Mouse (Mus musculus) neural tube, embryonic 10.5 days (tissue): ENCODE results near the gene Xrcc6.

ENCODE experiments used
- DNase-seq: peaks from one replicate; pipeline ENCODE4 v3.0.0-alpha.2; 2017; ENCODE audit warnings: low spot score; ENCODE audit errors: extremely low spot score

Gene Xrcc6

DNA sequence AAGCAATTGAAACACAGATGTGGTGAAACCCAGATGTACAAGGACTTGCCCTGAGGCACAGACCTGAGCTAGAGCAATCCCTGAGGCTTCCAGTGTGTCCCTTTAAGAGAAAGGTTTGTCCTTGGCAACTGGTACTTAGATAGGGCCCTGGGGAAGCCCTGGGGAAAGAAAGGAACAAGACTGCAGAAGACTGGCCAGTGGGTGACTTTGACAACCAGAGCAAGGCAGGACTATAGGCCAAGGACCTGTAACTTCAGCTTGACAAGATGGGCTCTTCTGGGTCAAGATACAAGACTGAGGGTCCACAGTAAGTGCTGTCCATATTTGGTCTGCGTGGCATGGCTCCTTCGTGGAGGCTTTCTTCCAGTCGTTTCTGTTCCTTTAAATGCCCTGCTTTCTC lies at the start of gene Xrcc6:
Xrcc6 (plus strand) TSS at position 190 of the 400 bp plus-strand sequence.
- DNase-seq, result no peak

DNA sequence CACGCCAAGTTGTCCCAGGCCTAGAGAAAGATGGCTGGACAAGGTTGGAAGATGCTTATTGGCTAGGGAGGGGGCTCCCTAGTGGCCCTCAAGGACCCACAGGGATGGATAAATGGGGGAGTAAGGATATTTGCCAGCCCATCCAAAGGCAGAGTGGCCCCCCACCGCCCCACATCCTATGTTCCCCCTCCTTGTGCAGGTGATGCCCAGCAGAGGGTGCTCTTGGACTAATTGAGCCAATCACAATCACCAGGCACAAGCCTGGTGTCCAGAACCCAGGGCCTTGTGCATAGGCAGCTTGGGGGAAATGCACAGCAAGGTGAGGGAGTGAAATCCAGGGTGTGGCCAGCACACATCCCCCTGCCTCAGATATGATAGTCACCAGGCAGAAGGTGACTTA lies 49.4 kb upstream of the Xrcc6 start:
- DNase-seq, result peak; percentile 41

DNA sequence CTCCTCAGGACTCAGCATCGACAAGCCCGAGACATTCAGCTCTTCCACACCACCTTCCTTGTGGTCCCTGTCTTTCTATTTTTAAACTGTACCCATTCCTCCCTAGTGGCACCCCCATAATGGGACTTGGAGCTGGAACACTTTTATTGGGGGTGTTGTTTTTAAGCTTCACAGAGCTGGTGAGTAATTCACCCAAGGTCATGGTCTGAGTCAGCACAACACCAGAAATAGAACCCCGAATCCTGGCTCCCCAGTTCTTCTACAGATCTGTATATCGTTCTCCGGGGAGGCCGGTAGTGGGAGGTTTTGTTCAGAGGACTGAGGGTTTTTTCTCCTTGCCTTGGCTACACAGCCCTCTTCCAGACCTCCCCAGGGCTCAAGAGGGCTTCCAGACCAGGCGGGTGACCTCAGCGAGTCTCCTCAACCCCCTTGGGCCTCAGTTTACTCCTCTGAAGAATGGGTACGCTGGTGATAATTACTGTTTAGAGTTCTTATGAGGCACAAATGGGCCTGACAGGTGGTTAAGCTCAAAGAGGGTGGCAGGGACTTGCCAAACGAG lies 48.4 kb upstream of the Xrcc6 start:
- no peak for DNase-seq

DNA sequence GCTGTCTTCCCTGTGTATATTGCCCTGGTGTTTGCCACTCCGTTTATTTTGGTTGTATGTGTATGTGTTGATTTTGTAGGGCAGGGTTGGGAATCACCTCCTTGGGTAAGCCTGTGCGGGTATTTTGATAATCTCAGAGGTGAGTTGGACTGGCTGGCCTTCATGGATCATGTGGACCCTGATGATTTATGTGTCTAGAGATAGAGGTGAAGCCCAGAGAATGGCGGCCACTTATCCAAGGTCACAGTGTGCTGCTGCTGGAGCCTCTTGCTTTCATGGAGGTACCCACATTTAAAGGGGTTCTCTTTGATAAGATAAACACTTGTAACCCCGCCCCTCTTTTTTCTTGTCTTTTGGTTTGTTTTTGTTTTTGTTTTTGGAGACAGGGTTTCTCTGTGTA lies 47.9 kb upstream of the Xrcc6 start:
- DNase-seq, result no peak

DNA sequence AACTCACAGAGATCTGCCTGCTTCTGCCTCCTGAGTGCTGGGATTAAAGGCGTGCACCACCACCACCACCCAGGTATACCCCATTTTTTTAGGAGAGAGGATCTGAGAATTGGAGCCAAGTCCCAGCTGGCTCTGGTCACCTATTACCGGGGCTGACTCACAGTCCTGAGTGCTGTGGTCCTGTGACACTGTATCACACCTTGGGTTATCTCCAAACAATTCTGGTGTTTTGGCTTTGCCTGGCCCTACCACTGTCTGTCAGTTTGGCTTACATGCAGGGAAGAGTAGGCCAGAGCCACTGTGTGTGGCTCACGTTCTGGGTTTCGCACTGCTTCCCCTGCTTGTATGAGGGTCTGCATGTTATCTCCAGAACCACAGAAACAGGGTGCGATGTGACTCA lies 47.4 kb upstream of the Xrcc6 start:
- no peak for DNase-seq

DNA sequence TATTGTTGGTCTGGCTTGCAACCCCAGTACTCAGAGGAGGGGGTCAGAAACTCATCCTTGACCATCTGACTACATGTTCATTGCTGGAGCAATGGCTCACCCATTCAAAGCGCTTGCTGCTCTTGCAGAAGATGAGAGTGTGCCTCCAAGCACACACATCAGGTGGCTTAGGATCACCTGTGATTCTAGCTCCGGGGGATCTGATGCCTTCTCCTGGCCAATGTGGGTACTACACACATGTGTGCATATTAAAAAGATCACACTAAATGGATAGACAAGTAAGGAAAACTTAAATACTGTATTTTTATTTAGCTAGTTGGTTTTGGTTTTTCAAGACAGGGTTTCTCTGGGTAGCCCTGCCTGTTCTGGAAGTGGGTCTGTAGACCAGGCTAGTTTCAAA lies 46.6 kb upstream of the Xrcc6 start:
- DNase-seq, result no peak

DNA sequence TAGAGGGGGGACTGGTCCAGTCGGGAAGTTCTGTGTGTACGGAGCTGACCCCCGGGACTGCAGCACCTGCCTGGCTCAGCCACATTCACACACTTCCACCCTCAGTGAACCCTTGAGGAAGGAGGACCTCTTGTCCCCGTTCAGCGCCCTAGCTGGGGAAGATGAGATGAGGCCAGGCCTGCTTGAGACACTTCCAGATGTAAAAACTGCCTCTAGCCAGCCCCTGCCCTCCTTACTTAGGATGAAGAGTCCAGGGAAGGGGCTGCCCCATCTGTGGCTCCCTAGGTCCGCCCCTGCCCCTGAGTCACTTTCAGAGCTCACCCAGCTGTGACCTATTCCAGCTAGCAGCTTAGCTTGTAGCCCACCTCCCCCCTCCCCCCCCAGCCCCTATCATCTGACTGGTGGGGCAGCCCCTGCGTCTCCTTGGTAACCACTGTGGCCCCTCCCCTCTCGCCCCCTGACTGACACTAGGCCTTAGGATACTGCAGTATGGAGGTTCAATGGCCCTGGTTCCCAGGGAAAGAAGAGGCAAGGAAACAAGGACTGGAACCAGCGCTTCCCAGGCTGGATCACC lies 44.4 kb upstream of the Xrcc6 start:
- peak; percentile 67 for DNase-seq

DNA sequence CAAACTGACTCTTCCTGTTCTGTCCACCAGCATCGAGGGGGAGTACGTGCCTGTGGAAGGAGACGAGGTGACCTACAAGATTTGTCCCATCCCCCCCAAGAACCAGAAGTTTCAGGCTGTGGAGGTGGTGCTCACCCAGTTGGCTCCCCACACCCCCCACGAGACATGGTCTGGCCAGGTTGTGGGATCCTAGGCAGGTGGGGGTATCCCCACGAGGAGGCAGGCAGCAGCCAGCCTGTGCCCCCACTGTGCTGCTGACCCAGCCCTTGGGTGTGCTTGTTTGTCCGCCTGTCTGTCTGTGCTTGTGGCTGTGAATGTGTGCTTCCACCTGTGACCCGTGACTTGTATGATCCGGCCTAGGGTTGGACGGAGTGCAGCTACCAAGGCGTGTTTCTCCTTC lies 38.6 kb upstream of the Xrcc6 start:
- DNase-seq, result no peak

DNA sequence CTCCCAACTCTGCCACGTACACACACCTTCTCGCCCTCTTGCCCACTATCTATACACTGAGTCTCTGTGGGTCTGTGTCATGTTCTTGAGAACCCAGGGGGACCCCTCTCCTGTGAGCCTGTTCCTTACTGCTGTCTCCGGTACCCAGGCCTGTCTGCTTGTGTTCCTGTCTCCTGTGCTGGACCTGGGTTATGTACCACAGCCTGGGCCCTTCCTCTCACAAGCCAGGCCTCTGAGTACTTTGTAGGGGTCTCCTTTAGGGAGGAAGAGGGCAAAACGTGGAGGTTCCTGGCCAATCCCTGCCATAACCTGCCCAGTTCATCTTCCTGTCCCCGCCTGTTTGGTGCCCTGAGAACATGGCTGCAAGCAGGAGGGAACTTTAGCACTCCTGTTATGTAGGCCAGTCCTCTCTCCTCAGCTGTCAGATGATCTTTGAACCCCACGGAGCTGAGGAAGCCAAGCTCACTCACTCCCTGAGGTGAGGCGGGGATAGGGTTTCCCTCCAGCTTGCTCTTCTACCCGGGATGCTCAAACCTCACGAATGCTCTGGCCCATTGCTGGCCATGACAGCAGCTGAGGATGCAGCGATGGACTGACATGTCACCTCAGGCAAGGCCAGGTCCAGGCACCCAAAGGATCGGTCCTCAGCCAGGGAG lies 38.0 kb upstream of the Xrcc6 start:
- DNase-seq, result no peak

DNA sequence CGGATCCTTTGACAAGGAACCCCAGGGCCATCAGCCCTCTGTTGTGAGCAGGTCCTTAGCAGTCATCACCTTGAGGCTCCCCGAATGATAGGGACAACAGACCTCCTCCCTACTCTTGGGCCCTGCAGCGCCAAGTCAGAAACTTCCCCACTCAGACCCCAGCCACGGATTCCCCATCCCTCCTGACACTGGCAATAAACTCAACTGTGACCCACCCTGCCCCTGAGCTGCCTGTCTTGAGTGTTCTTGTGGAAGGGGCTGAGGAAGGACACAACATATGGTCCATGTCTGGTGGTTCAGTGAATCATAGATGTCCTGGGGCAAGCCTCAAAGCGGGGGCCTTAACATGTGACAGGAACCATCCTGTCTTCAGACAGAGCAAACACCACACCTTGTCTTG lies 36.9 kb upstream of the Xrcc6 start:
- DNase-seq, result no peak

DNA sequence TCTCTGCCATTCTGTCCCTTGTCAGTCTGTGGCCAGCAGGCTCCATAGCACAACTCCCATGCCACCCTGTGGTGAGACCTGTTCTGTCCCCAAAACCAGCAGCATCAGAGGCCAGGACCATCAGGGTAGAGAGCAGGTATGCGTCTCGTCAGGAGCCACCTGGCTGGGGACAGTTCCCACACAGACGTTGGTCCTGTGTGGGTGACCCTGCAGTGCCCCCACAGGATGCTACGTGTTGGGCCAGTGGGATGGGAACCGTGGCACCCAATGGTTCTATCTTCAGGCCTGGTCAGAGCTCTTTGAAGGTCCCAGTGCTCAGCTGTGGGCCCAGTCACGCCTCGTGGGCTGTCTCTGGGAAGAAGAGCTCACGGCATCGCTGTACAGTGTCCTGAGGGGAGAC lies 36.5 kb upstream of the Xrcc6 start:
- DNase-seq, result no peak

DNA sequence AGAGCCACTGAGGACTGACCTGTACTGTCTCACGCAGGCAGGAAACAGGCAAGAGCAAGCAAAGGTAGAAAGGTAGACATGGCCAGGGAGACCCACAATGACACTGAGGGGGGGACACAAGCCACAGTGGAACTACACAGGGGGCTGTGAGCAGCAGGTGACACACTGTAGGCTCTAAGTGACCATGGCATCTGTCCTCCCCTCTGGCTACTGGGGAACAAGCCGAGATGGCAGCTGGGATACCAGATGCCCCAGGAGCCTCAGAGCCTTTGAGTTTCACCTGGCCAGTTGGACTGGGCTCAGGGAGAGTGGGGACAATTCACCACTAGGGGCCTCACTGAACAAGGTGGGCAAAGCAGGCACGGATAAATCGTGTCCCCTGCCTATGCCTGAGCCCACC lies 35.3 kb upstream of the Xrcc6 start:
- DNase-seq, result no peak

DNA sequence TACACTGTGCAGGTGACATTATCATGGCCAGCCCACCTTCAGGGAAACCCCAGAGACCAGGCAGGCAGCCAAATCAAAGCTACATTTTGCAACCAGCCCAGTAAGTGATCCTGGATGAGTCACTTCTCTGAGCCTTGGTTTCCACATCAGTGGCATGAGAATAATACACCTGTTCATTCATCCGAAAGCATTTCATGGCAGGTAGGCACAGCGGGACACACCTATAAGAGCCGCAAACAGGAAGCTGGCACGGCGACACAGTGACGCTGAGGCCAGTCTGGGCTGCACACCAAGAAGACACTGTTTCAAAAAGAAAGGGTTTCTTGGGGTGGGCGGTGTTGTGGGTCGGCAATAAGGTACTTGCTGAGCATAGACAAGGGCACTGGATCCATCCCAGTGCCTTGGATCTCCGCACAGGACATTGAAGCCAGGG lies 33.5 kb upstream of the Xrcc6 start:
- no peak for DNase-seq

DNA sequence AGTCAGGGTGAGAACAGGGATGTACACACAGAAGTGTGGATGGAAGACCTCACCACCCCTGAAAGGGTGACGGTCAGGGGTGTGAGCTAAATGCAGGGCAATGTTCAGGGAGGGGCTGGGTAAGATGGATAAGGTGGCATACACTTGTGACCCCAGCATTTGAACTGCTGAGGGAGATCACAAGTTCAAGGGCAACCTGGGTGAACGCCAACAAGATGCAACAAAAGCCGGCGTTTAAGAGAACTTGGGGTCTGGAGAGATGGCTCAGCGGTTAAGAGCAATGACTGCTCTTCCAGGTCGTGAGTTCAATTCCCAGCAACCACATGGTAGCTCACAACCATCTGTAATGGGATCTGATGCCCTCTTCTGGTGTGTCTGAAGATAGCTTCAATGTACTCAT lies 32.9 kb upstream of the Xrcc6 start:
- no peak for DNase-seq

DNA sequence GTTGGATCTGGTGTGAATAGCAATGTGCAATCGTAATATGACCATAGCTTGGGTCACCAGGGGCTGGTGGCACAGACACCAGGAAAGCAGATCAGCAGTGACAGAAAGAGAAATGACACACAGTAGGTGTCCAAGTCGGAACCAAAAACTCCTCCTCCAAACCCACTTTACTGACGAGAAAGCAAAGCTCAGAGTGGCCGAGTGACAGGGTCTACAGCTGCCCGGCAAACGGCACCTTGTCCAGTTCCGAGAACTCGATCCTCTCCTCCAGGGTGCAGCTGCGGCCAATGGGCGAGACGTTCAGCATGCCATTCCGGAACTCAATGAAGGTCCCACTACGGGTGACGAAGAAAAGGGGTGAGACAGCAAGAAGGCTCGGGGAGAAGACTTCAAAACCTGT lies 32.2 kb upstream of the Xrcc6 start:
- DNase-seq, result no peak

DNA sequence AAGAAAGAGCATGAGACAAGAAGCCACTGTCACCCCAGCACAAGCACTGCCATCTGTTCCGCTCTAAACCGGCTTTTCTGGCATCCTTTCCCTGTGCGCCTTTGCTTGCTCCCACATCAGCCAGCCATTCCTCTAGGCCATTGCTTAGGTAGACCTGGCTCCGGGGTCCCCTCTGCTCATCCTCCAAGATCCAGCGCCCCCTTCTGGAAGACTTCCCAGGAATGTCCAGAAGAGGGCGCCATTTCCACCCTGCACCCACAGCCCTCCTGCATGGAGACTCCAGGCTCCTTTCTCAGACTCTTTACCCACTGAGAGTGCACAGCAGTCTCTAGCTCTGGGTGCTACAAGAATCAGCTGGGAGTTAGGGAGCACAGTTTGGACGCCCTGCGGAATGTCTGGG lies 31.2 kb upstream of the Xrcc6 start:
- peak; percentile 57 for DNase-seq

DNA sequence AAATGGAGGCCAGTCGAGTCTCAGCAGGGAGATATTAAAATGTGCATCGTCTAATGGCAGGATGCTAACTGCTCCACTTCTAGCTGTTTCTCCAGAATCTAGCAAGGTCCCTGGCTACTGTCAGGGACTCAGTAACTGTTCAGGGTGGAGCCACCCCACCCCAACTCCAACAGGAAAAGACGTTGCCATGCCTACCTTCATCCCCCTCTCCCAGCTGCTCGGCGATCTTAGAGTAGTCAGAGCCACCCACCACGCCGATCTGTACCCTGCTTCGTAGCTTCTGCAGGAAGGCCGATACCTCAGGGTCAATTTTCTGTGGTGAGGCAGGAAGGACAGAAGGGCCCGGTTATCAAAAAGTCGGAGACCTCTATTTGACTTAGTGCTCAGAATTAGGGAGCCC lies 30.0 kb upstream of the Xrcc6 start:
- no peak for DNase-seq

DNA sequence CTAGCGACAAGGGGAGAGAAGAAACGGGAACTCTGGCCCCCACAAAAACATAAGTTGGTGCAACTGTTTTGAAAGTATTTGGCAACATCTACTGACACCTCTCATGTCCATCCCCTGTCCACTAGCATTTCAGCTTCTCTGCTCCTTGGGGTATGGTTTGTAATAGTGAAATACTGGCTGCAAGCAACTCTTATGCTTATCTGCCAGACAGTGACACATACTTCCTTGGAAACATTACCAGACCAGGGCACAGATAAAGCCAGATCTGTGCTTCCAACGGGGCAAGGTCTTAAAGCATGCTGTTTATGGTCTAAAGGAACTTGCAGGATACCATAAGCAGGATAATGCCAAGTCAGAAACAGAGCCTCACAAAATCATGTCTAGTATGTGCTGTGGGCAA lies 28.7 kb upstream of the Xrcc6 start:
- no peak for DNase-seq

DNA sequence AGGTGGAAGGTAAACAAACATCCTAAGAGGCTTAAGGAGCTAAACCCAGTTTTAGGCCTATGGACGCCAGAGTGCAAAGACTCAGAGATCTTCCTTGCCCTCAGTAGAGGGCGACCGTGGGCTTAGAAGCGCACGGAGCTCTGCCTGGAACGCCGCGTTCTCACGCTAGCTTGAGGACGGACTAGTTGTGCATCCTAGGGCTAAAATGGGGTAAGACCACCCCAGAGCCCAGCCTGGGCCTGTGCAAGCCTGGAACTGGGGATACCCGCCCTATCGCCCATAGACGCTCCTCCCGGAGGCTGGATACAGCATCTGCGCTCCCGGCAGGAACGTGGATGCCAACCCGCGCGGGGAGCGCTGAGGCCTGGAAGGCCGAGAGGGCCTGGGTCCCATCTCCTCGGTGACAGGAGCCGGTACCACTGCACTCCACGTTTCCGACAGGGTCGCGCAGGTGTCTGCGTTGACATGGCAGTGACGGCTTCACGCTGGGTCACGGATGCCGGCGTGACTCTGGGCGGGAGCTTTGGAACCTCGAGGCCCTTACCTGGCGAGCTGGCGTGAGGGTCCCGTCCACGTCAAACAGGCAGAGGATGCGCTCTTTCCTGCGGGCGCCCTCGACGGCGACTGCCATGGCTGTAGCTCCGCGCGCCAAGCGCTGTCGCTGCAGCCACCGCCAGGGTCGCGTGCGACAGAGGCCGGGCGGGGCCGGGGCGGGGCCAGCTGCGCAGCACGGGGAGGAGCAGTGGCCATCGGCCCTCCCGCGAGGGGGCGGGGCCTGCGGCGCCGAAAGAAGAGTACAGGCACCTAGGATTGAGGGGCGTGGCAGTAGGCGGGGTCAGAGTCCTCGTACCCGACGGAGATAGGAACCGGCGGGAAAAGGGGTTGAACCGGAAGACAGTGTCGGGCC lies 27.2 kb upstream of the Xrcc6 start, which contains the start of gene Pmm1:
Pmm1 (minus strand) TSS at position 760 of the 907 bp plus-strand sequence.
- DNase-seq, result peak; percentile 99

DNA sequence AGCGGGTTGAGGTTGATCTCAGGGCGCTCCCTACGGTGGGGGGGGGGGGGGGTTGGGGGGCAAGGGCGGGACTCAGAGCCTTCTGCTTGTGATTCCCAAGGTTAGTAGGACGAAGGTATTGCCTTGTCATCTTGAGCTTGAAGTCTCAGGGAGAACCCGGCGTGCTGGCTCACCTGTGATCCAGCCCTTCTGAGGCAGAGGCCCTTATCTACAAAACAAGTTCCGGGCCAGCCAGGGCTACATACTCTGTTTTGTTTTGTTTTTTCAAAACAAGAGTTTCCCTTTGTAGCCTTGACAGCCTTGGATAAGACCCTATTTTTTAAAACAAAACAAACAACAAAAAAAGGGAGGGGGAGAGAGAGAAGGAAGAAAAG lies 26.6 kb upstream of the Xrcc6 start:
- DNase-seq, result no peak

DNA sequence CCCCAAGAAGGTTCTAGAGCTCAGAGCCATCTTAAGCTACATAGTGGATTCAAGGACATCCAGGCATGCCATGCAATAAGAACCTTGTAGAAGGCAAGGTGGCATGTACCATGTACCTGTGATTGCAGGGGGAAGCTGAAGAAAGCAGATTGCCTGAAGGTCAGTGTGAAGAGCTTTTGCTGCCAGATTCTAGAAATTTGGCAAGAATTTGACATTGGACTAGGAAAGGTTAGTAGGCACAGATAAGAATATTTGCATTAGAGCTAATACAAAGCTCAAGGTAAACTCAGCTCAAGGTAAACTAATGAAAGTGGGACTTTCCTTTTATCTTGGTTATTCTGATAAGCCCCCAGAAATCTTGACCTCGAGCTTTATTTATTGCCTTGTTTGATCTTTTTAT lies 23.4 kb upstream of the Xrcc6 start:
- no peak for DNase-seq

DNA sequence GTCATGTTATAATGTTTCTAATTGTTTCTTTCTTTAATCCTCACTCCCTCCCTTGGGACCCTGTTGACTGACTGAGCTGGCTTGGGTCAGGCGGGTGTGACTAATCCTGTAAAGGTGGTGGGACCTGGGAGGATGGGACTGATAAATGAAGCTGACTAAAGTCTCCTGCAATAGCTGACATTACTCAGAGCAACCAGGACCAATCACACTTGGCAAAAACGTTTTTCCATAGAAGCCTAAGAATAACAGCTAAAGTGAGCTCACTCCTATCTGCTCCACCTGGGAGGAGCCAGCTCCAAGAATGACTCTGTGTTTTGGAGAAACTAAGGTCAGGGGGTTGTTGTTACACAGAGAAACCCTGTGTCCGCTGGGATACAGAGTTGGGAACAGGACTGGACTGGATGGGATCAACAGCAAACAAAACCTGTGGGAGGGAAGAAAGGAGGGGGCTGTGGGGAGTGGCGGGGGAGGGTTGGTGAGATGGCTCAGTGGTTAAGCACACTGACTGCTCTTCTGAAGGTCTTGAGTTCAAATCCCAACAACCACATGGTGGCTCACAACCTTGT lies 22.6 kb upstream of the Xrcc6 start:
- no peak for DNase-seq
